Mouse (Mus musculus) heart, adult 11 months (tissue): ENCODE data around the gene Emc6.

Experiments used
- DNase-seq: peaks from one replicate; pipeline ENCODE4 v3.0.0; 2022

Emc6 gene

GRCm38 (mm10) chr11:73176608-73177508, at the start of gene Emc6, which contains the start of gene Tax1bp3:
TSS of gene Emc6 (minus strand) at chr11:73177037.
TSS of gene Tax1bp3 (plus strand) at chr11:73177083.
- peak; percentile 100 for DNase-seq

GRCm38 (mm10) chr11:73225856-73226255, 49.0 kb upstream of the Emc6 start:
- no peak for DNase-seq

- no peak for DNase-seq
Measured at GRCm38 (mm10) chr11:73223966-73224365, 47.1 kb upstream of the Emc6 start.

- no peak for DNase-seq
Measured at GRCm38 (mm10) chr11:73222846-73223245, 46.0 kb upstream of the Emc6 start.

GRCm38 (mm10) chr11:73220651-73221050, 43.8 kb upstream of the Emc6 start:
- no peak for DNase-seq

- no peak for DNase-seq
Measured at GRCm38 (mm10) chr11:73219671-73220070, 42.8 kb upstream of the Emc6 start.

- no peak for DNase-seq
Measured at GRCm38 (mm10) chr11:73213956-73214355, 37.1 kb upstream of the Emc6 start.

- DNase-seq = no peak
Measured at GRCm38 (mm10) chr11:73207621-73208020, 30.8 kb upstream of the Emc6 start.

GRCm38 (mm10) chr11:73205194-73205593, 28.4 kb upstream of the Emc6 start:
- no peak for DNase-seq

- peak; percentile 93 for DNase-seq
Measured at GRCm38 (mm10) chr11:73203895-73204294, 27.1 kb upstream of the Emc6 start.

- DNase-seq = peak; percentile 94
Measured at GRCm38 (mm10) chr11:73201597-73201996, 24.8 kb upstream of the Emc6 start.

- DNase-seq = no peak
Measured at GRCm38 (mm10) chr11:73201021-73201420, 24.2 kb upstream of the Emc6 start.

GRCm38 (mm10) chr11:73199879-73200278, 23.0 kb upstream of the Emc6 start:
- DNase-seq = no peak

- peak; percentile 100 for DNase-seq
Measured at GRCm38 (mm10) chr11:73199230-73199712, 22.4 kb upstream of the Emc6 start, which contains the start of gene Shpk. TSS of gene Shpk (plus strand) at chr11:73199460.

GRCm38 (mm10) chr11:73198603-73199229, 21.9 kb upstream of the Emc6 start, which contains the start of gene Ctns:
TSS of gene Ctns (minus strand) at chr11:73199042.
- peak; percentile 99 for DNase-seq

GRCm38 (mm10) chr11:73198190-73198589, 21.4 kb upstream of the Emc6 start:
- no peak for DNase-seq

- no peak for DNase-seq
Measured at GRCm38 (mm10) chr11:73194444-73194843, 17.6 kb upstream of the Emc6 start.

- DNase-seq = peak; percentile 96
Measured at GRCm38 (mm10) chr11:73193047-73193446, 16.2 kb upstream of the Emc6 start.

GRCm38 (mm10) chr11:73187231-73187630, 10.4 kb upstream of the Emc6 start:
- DNase-seq = no peak

- no peak for DNase-seq
Measured at GRCm38 (mm10) chr11:73185872-73186615, 9.2 kb upstream of the Emc6 start.

- peak; percentile 95 for DNase-seq
Measured at GRCm38 (mm10) chr11:73177895-73178294, 1.1 kb upstream of the Emc6 start.

- DNase-seq = peak; percentile 99
Measured at GRCm38 (mm10) chr11:73177509-73177875, 655 bp upstream of the Emc6 start.

GRCm38 (mm10) chr11:73176186-73176585, 651 bp downstream of the Emc6 start:
- DNase-seq = no peak
